In genomic region chr6:71212471-71212870, GRCm38 (mm10) we compare ENCODE assay signal across 35 mouse cellular contexts. TPM values are rescaled to one million over a fixed set of nuclear protein-coding genes. Genes with fewer than 3 reads are reported as not detected.
"Had no signal": no experiment of that assay in that cellular context is flagged by ENCODE, and none has a peak within 500 bp of the region (broad histone marks: within the 10 kb centered on the region; RNA-seq: fewer than 3 reads in every experiment).

No protein-coding gene starts in this region.

- DNase-seq: forebrain, postnatal 0 days; gastrocnemius, postnatal 14 days; gastrocnemius, postnatal 36 days; heart, postnatal 36 days; kidney, adult 11 months; kidney, adult 2 months; kidney, adult 9 months; kidney, postnatal 14 days; kidney, postnatal 36 days; layer of hippocampus, adult 9-11 months; layer of hippocampus, postnatal 36 days; left cerebral cortex, postnatal 4 days; liver, embryonic 13.5 days had no signal

- H3K4me3 ChIP-seq: heart, adult 2 months; heart, embryonic 13.5 days; hindbrain, embryonic 13.5 days; hindbrain, embryonic 15.5 days; intestine, embryonic 15.5 days; kidney, embryonic 15.5 days; limb, embryonic 13.5 days; limb, embryonic 15.5 days; liver, embryonic 13.5 days; liver, embryonic 15.5 days had no signal

- H3K9me3 ChIP-seq: hindbrain, embryonic 13.5 days; hindbrain, embryonic 15.5 days; intestine, embryonic 15.5 days; kidney, embryonic 15.5 days; limb, embryonic 15.5 days; liver, embryonic 13.5 days; liver, embryonic 15.5 days had no signal

- H3K36me3 ChIP-seq: hindbrain, embryonic 13.5 days; hindbrain, embryonic 15.5 days; intestine, embryonic 15.5 days; kidney, embryonic 15.5 days; limb, embryonic 13.5 days; limb, embryonic 15.5 days; liver, embryonic 13.5 days; liver, embryonic 15.5 days had no signal

- H3K27me3 ChIP-seq: heart, embryonic 13.5 days; hindbrain, embryonic 13.5 days; hindbrain, embryonic 15.5 days; intestine, embryonic 15.5 days; kidney, embryonic 15.5 days; limb, embryonic 13.5 days; limb, embryonic 15.5 days; liver, embryonic 13.5 days; liver, embryonic 15.5 days had no signal

- H3K4me2 ChIP-seq: heart, embryonic 11.5 days; heart, embryonic 13.5 days; hindbrain, embryonic 13.5 days; hindbrain, embryonic 15.5 days; intestine, embryonic 15.5 days; kidney, embryonic 15.5 days; limb, embryonic 13.5 days; limb, embryonic 15.5 days; liver, embryonic 13.5 days; liver, embryonic 15.5 days had no signal

- H3K27ac ChIP-seq: heart, adult 2 months; hindbrain, embryonic 13.5 days; hindbrain, embryonic 15.5 days; hindbrain, postnatal 0 days; intestine, embryonic 15.5 days; kidney, embryonic 15.5 days; kidney, postnatal 0 days; limb, embryonic 13.5 days; limb, embryonic 15.5 days; liver, embryonic 13.5 days; liver, embryonic 15.5 days had no signal

- H3K9ac ChIP-seq: forebrain, postnatal 0 days; heart, embryonic 13.5 days; hindbrain, embryonic 13.5 days; hindbrain, embryonic 15.5 days; intestine, embryonic 15.5 days; kidney, embryonic 15.5 days; limb, embryonic 13.5 days; limb, embryonic 15.5 days; liver, embryonic 13.5 days; liver, embryonic 15.5 days had no signal

- ATAC-seq: hindbrain, postnatal 0 days; intestine, embryonic 15.5 days had no signal

- H3K4me1 ChIP-seq: heart, embryonic 13.5 days; hindbrain, embryonic 13.5 days; hindbrain, embryonic 15.5 days; intestine, embryonic 15.5 days; kidney, embryonic 15.5 days; limb, embryonic 13.5 days; limb, embryonic 15.5 days; liver, embryonic 13.5 days; liver, embryonic 15.5 days had no signal

RNA-seq across cellular contexts. Expression of gene Fabp1, which starts 12.8 kb away (rescaled TPM):
- total RNA-seq: forebrain, postnatal 0 days; gastrocnemius, postnatal 14 days; gastrocnemius, postnatal 36 days; heart, adult 2 months; heart, postnatal 14 days; heart, postnatal 36 days; hematopoietic stem cell, adult 5-6 weeks; hindbrain, postnatal 0 days; layer of hippocampus, adult 18-20 months; layer of hippocampus, adult 8-10 months; layer of hippocampus, postnatal 14 days; layer of hippocampus, postnatal 36 days; left cerebral cortex, adult 18-20 months; left cerebral cortex, adult 8-10 months; left cerebral cortex, postnatal 10 days; left cerebral cortex, postnatal 25 days; left cerebral cortex, postnatal 4 days had no signal
- polyA plus RNA-seq: forebrain, postnatal 0 days; heart, adult 2 months; hindbrain, embryonic 11.5 days; hindbrain, embryonic 13.5 days; hindbrain, postnatal 0 days had no signal
